Mouse (Mus musculus): Measurements from ENCODE around the gene Slc4a10. TPM values are rescaled to one million over a fixed set of nuclear protein-coding genes. Genes with fewer than 3 reads are reported as not detected.

Slc4a10 gene
- polyA plus RNA-seq, 2 experiments from 2014 or later, result 1.3 to 1.7 TPM

GRCm38 (mm10) chr2:62355766-62356165, 309.5 kb downstream of the Slc4a10 start:
- ATAC-seq, result no peak

GRCm38 (mm10) chr2:62356606-62357005, 310.3 kb downstream of the Slc4a10 start:
- no peak for ATAC-seq

GRCm38 (mm10) chr2:62357259-62357658, 311.0 kb downstream of the Slc4a10 start:
- no peak for ATAC-seq

GRCm38 (mm10) chr2:62360872-62361271, 314.6 kb downstream of the Slc4a10 start:
- no peak for ATAC-seq

- ATAC-seq, result no peak
Observed at GRCm38 (mm10) chr2:62361514-62361913, 315.3 kb downstream of the Slc4a10 start.

GRCm38 (mm10) chr2:62362211-62362610, 315.9 kb downstream of the Slc4a10 start:
- no peak for ATAC-seq

- ATAC-seq, result no peak
Observed at GRCm38 (mm10) chr2:62363606-62364005, 317.3 kb downstream of the Slc4a10 start.

GRCm38 (mm10) chr2:62368349-62369053, 322.2 kb downstream of the Slc4a10 start:
- no peak for ATAC-seq

- no peak for ATAC-seq
Observed at GRCm38 (mm10) chr2:62370048-62370447, 323.8 kb downstream of the Slc4a10 start.

- no peak for ATAC-seq
Observed at GRCm38 (mm10) chr2:62373692-62374091, 327.4 kb downstream of the Slc4a10 start.

Other genes with a start within 250 kb of the Slc4a10 start
- gene Tbr1, start 243.5 kb upstream of the Slc4a10 start, polyA plus RNA-seq (2017; shearing (Covaris generic)), result not detected

All from activated CD4-positive, CD25-positive, alpha-beta regulatory T cell, adult 4 months (primary cell).